Mouse (Mus musculus) heart, postnatal 0 days (tissue): ENCODE data around the gene L3mbtl2.
A peak's percentile ranks its signal among the peaks of the same experiment; 100 is the strongest.

Experiments
- CTCF ChIP-seq: IDR thresholded peaks from 2 replicates; pipeline ENCODE4 v1.5.1; 2016; ENCODE audit warnings: antibody characterized with exemption, control low read depth, low read depth
- EP300 ChIP-seq: IDR thresholded peaks from 2 replicates; pipeline ENCODE4 v1.6.1; 2016; ENCODE audit warnings: antibody characterized with exemption, low read depth

- peak; percentile 32 for TF ChIP-seq CTCF
- no peak for TF ChIP-seq EP300
Observed at GRCm38 (mm10) chr15:81697847-81698246, 34.2 kb downstream of the L3mbtl2 start.
